Mouse (Mus musculus) left cerebral cortex, adult 11 months (tissue): ENCODE measurements around the gene Samsn1.

Experiments
- DNase-seq: peaks from one replicate; pipeline ENCODE4 v3.0.0; 2022; ENCODE audit warnings: low spot score

Samsn1 gene

GRCm38 (mm10) chr16:76022181-76022580, at the start of gene Samsn1:
Gene Samsn1 (minus strand): TSS chr16:76022281.
- no peak for DNase-seq

DNA sequence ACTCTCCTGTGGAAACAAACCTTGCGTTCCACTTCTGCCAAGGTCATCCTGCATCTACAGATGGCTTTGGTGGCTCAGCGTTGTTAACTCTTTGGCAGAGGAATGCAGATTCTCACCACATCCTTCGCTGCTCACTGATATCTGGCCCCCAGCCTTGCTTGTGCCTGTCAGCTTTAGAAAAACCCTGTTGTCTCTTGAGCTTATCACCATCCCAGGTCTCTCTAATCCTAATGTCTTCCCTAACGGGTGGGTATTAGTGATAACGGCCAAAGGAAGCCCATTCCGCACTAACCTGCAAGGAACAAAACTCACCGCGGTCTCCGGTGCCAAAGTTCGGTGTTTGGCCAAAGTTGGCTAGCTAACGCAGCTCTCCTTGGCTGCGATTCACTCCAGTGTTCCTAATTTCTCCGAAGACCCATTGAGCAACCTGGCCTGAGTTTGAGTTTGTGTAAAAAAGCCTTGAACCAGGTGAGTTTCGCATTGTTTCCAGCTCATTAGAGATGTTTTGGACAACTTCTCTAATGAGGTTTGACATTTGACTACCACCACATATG, 44.1 kb upstream of the Samsn1 start:
- DNase-seq, result no peak

DNA sequence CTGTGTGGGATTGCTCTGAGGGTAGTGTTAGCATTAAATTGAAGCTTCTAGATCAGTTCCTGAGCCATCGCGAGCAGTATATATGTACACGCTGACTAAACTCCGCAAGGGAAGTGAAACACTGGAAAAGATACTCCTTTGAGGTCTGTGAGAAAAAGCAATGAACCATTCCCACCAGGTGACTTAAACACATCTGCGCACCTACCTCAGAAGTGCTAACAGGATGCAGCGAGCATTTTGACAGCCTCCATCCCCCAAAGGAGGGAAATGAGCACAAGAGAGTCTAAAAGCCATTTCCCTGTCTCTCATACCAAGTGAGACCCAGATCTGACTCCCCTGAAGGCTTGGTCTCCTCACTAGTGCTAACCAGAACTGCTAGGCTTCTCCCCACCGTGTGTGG, 32.9 kb upstream of the Samsn1 start:
- no peak for DNase-seq

DNA sequence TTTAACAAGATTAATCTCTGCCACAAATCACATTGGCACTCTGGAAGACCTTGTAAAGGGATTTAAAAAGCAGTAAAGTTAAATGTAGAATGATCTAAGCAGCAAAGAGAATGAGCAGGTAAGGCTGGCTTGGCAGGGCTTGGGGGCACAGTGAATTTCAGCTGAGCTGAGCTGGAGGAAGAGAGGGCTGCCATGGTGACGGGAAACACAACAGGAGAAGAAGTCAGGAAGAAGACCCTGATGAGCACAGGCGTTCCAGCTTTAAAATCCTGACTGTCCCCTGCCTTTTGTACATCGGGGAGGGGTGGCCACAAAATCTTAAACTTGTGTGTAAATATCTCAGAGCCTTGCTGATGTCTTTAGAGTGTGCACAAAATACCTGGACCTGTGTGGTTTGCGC, 32.0 kb upstream of the Samsn1 start:
- DNase-seq, result no peak

GRCm38 (mm10) chr16:76053537-76053936, 31.5 kb upstream of the Samsn1 start:
- DNase-seq, result peak; percentile 3

DNA sequence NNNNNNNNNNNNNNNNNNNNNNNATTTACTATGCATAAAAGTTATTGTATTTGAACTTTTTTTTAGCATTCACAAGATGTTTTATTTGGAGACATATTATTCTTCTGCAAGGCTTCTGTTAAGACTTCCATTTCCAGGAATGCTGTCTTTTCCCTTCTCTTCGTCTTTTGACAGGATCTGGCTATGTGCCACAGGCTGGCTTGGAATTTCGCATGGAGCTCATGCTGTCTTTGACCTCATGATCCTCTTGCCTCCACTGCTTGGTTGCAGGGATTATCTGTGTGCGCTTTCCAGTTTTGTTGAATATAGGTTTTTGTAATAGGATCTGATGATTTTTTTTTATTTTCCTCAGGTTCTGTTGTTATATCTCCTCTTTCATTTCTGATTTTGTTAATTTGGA, 25.0 kb upstream of the Samsn1 start:
- DNase-seq, result no peak

GRCm38 (mm10) chr16:76040319-76040945, 18.4 kb upstream of the Samsn1 start:
- no peak for DNase-seq

- no peak for DNase-seq
Observed at GRCm38 (mm10) chr16:76019164-76019563, 2.9 kb downstream of the Samsn1 start.

GRCm38 (mm10) chr16:76003812-76004389, 18.2 kb downstream of the Samsn1 start:
- DNase-seq, result no peak

DNA sequence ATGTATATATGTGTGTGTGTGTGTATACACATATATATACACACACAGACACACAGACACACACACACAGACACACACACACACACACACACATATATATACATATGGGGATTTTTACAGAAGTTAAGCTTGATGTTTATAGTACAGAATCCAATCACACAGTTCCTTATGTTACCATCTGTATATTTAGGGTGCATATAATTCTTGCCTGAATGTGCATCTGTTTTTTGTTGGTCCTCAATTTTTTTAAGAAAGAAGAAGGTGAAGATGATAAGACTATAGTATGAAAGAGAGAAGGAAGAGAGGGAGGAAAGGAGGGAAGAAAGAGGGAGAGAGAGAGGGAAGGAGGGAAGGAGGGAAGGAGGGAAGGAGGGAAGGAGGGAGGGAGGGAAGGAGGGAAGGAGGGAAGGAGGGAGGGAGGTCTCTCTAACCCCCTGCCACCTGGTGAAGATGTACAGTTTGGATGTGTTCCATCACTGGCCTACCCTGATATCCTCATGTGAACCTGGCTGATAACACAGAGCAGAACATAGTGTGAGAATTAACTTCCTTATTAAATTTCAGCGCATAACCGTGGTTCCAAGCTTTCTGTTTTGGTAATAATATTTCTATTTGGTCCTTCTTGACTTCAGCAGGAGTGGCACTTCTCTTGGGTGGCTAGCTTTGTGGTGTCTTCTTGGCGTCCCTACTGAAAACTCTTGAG, 19.1 kb downstream of the Samsn1 start:
- no peak for DNase-seq

DNA sequence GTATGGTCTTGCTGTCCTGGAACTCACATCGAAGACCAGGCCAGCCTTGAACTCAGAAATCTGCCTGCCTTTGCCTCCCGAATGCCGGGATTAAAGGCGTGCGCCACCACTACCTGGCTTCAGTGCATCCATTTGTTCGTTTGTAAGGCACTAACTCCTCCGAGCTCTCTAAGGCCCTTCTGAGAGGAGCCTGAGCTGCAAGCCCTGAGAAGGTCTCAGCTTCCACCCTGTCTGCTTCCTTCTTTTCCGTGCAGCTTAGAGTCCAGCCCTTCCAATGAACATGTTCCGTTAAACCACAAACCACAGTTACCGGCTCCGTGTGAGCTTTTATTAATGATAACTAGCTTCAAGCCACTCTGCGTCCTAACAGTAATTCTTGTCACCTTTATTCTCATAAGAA, 19.8 kb downstream of the Samsn1 start:
- DNase-seq, result no peak

DNA sequence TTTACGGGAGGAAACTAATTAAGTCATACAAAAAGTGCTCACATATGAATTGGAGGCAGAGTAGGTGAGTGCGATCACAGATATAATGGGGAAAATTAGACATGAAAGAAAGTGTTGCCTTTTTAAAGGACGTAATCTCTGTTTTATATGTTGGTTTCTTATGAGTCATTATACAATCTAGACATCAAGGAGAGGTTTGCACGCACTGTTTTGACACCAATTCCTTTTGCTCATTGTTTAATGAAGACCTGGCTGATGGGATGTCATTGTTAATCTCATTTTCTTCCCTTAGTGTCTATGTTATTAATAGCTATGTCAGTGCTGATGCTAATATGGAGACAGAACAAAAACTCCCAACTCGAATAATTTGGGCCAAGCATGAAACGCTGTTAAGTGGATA, 20.3 kb downstream of the Samsn1 start:
- no peak for DNase-seq

- no peak for DNase-seq
Observed at GRCm38 (mm10) chr16:76000127-76000526, 22.0 kb downstream of the Samsn1 start.

GRCm38 (mm10) chr16:75990173-75990572, 31.9 kb downstream of the Samsn1 start:
- DNase-seq, result no peak

- DNase-seq, result no peak
Observed at GRCm38 (mm10) chr16:75983831-75984230, 38.2 kb downstream of the Samsn1 start.

GRCm38 (mm10) chr16:75979381-75979780, 42.7 kb downstream of the Samsn1 start:
- DNase-seq, result no peak

- DNase-seq, result no peak
Observed at GRCm38 (mm10) chr16:75977798-75978197, 44.3 kb downstream of the Samsn1 start.

DNA sequence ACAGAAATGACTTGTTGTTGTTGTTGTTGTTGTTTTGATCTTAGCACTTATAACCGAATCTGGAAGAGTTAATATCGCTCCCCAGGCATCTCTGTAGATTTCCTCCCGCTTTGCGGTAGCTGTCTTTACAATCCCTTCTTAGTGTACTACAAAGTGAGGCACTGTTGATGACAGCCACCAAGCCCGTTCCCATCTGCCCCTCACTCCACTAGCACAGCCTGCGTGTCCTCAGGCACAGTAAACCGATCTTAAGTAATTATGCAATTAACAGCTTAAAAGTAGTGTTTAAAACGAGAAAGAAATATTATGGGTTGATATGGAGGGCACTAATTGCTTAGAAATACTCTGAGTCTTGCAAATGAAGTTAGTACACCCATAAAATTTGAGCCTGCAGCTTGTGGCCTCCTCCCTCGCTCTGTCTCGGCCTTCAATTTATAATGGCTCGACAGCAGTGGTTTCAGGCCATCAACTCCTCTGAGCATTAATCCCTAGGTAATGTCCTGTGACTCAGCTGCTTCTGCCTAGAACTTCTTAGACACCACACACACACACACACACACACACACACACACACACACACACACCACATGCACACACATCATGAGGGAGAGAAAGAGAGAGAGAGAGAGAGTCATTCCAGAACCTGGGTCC, 46.3 kb downstream of the Samsn1 start:
- DNase-seq, result no peak

DNA sequence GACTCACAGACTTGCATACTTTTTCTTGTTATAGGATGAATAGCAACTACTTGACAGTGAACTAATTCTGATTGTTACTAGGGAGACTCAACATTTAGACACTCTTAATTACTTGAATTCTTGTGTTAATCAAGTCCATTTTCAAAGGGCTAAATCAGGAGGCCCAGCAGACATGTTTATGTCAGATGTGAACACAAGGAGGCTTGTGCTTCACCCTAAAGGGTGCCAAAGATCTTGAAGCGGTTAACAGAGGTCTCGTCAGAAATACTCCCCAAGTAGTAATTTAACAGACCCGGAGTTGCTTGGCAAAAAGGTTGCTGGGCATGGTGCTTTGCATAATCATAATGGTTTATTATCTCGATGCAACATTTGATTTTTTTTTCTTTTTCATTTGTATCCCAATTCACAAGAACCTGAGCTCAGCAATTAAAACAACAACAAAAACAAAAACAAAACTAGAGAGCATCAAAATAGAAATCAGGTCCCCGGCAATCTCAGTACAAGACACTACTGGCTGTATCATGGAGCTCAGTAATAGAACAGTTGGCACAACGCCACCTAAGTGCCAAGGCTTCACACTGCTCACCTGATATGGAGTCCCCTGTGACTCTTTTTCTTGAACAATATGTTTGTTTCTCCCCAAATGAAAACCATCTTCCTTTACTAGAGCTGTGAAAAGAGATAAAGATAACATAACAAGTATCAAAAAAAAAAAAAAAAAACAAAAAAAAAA, 51.6 kb downstream of the Samsn1 start:
- no peak for DNase-seq

GRCm38 (mm10) chr16:75962021-75962420, 60.1 kb downstream of the Samsn1 start:
- DNase-seq, result no peak

GRCm38 (mm10) chr16:75961487-75961886, 60.6 kb downstream of the Samsn1 start:
- no peak for DNase-seq

DNA sequence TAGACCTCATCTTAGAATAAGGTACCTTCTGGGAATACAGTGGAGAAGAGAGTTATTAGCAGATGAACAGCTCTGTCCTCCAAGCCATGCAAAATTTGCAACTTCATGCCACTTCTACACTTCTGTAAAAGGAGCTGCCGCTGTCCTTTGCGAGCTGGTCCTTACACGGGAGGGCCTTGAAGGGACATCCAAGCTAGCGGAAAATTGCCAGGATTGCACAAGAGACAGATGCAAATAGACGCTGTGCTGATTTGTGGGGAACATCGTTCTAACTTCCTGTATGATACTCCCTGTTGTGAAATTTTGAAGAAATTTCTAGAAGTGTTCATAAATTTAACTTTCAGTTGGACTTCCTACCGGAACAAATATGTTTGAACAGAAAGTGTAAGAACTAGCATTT, 61.0 kb downstream of the Samsn1 start:
- no peak for DNase-seq
